Mouse (Mus musculus) CD4-positive, CD25-positive, alpha-beta regulatory T cell (primary cell): ENCODE measurements around the gene Ypel5. TPM values are rescaled to one million over a fixed set of nuclear protein-coding genes. Genes with fewer than 3 reads are reported as not detected.

Experiments
- polyA plus RNA-seq: library from polyadenylated mRNA; unstranded; fragments of 100-300 nt; shearing (Covaris generic); gene quantifications from one replicate; pipeline ENCODE4 v1.2.1, GENCODE M21; 2017

Gene Ypel5
- 85.3 TPM for polyA plus RNA-seq

GRCm38 (mm10) chr17:72836158-72837115, at the start of gene Ypel5:
Ypel5 (plus strand) TSS chr17:72836453.

Other genes with a start within 250 kb of the Ypel5 start
- not detected for gene Alk, start 231.8 kb upstream of the Ypel5 start, polyA plus RNA-seq
- 34.9 TPM for gene Lbh, start 81.9 kb downstream of the Ypel5 start, polyA plus RNA-seq